Mouse (Mus musculus) cerebellum, adult 9-10 months (tissue): ENCODE data around the gene Pcdh17.
A peak's percentile ranks its signal among the peaks of the same experiment; 100 is the strongest.

Source experiments
- DNase-seq: peaks from one replicate; pipeline ENCODE4 v3.0.0; 2022

Gene Pcdh17

DNA sequence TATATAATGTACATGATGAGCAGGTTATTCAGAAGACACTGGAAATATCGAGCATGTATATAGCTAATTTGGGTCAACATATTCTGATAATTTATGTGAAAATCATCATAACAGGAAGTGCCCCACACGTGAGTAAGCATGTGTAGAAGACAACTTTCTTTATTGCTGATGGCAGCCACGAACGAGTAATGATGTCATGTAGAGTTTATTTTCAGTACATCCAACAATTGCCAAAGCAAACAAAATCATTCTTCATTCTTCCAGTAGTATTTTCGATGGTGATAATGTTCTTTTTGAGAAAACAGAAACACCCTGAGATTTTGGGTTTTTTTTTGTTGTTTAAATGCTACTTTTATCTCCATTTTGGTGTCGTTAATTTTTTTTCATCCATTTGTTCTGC, 37.2 kb downstream of the Pcdh17 start:
- no peak for DNase-seq

DNA sequence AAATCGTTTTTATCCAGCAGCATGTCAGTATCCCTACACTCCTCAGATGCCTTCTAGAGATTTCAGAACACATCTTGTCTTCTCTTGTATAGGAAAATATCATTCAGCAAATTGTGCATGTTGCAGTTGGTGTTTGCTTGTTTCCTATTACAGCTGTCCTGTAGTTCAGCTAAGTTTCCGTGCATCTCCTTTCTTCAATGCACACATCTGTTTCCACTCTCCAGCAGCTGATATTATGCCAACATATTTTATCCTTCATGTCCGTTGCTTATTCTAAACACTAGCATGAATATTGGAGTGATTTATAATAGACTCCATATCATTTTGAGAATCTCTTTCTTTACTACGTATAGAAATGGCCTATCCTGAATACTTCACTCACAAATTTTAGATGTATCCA, 41.0 kb downstream of the Pcdh17 start:
- DNase-seq: no peak

DNA sequence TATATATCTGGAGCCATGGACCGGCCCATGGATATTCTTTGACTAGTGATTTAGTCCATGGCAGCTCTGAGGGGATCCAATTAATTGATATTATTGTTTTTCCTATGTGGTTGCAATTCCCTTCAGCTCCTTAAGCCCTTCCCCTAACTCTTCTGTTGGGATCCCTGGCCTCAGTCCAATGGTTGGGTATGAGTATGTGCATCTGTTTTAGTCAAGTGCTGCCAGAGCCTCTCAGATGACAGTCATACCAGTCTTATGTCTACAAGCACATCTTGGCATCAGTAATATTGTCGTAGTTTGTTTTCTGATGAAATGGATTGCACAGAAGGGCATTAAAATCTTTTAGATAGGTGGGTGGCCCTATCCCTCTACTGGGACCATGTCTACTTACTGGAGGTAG, 67.6 kb downstream of the Pcdh17 start:
- DNase-seq: no peak

DNA sequence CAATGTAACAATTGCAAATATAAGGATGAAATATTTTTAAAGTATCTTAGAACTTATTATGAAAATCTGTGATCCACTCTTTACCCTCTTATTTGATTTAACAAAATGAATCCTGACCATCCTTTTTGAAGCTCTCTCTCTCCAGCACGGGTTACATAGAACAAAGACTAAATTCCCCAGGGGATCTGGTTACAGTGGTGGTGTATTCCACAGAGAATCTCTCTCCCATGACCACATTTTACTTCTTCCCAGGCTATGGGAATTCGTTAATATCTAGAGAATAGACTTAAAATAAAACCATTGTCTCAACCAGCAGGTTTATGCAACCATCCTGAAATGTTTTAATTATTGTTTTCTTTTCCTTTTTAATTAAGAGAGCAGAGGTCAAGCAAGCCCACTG, 89.0 kb downstream of the Pcdh17 start:
- DNase-seq: no peak

DNA sequence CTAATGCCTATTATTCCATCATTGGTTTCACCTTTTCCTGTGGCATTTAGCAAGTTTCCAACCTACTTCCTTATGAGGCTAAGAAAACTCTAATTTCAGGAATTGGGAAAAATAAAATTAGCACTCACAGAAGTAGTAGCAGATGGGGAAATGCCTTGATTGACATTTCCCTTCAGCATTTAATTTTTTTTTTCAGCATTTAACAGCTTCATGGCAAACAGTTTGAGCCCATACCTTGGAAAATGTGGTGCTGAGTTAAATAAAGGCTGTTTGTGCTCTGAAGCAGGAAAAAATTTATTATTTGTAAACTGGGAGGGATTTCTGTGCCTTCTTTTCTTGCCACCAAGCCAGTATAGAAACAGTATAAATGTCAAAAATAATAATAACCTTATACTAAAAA, 91.9 kb downstream of the Pcdh17 start:
- DNase-seq: no peak

DNA sequence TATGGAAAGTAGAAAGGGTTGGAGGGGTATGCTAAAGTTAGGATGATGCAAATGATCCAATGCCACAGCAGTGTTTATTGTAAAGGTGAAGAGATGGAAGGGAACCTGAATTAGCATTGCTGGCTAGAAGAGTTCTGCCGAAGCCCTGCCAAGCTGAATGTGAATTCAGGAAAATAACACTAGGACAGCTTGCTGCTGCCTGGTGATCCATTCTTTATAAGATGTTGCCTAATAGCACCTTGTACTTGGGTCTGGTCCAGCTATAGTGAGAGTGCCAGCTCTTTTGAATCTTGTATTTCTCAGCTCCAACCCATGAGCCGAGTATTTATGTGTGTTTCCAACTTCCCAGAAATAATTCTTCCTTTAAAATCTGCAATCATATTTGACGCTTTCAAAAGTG, 98.5 kb downstream of the Pcdh17 start:
- DNase-seq: no peak

DNA sequence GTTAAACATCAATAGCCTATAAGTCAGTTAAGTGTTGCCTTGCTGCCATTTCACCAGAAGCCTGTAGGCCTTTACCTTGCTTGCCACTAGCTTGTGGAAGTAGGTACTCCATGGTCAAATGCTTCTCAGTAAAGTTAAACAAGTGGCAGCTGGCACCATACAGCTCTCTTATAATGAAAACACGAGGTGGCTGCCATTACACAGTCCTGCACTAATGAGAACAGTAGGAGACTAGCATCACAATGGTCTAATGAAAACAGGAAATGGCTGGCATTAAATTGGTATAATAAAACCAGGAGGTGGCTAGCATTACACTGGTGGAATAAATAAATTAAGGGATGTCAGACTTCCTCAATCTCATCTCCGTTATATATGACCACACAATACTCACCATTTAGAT, 102.6 kb downstream of the Pcdh17 start:
- DNase-seq: no peak

DNA sequence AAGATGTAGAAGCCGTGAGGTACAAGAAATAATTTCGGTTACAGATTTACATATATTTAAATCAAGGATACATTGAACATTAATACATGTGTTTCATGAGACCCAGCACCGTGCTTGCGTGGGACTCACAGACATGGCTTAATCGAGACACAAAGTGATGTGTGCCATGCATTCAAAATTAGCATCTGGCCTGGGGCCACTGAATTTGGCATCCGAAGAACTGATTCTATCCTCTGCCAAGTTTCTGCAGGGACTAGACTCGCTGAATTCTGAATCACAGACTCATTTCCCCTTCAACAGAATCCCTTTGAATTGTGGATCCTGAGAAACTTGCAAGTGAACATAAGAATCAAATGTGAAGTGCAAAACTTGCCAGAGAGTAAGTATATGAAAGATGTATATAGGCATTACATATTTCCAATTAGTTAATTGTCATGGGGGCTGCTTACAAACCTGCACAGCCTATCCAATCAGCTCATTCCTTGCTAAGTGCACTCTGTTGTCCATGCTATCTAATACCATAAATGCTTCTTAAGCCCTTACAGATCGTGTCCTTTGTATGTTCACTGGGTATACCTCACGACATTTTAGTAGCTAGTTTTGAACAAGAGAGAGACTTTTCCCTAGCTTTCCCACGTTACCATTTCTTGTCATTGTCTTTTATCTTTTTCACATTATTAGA, 104.3 kb downstream of the Pcdh17 start:
- peak; percentile 11 for DNase-seq

DNA sequence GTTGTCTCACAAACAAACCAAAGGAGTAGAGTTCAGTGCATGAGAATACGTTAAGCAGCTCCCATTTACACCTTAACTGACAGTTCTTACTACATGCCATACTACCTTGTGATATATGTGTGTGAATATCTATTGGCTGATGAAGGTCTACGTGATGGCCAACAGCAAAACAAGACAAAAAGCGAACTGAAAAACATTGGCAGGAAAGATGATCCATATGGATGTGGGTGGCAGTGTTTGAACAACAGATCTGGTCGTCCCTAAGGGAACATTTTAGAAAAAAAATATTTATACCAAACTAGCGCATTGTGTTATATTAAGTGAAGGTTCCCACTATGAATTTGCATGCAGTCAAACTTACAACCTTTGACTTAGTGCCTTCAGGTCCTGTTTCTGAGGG, 108.2 kb downstream of the Pcdh17 start:
- DNase-seq: no peak

DNA sequence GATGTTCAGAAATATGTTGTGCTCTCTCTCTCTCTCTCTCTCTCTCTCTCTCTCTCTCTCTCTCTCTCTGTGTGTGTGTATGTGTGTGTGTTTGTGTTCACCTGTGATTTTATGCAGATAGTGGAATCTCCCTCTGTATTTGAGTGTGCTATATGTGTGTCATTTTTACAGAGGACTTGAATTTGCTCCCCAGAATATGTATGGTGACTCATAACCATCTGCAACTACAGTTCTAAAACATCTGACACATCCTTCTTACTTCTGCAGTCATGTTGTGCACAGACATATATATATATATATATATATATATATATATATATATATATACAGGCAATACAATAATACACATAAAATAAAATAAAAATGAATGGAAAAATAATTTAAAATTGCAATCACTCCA, 127.7 kb downstream of the Pcdh17 start:
- no peak for DNase-seq
